Mouse (Mus musculus) layer of hippocampus, postnatal 14 days (tissue): Measurements from ENCODE around the gene Rfc2. TPM values are rescaled to one million over a fixed set of nuclear protein-coding genes. Genes with fewer than 3 reads are reported as not detected.

Experiments used
- DNase-seq, 2 experiments: peaks; one replicate each; pipeline ENCODE4 v3.0.0; 2021 to 2022; ENCODE audit warnings: low spot score in 2 of 2, mixed read lengths in 1 of 2
- total RNA-seq, 2 experiments: library from RNA; stranded (reverse); gene quantifications; 2 replicates each; pipeline ENCODE4 v1.2.3; 2021

Rfc2 gene
- total RNA-seq, 2 experiments from 2014 or later, result 54.9 to 57.7 TPM

DNA sequence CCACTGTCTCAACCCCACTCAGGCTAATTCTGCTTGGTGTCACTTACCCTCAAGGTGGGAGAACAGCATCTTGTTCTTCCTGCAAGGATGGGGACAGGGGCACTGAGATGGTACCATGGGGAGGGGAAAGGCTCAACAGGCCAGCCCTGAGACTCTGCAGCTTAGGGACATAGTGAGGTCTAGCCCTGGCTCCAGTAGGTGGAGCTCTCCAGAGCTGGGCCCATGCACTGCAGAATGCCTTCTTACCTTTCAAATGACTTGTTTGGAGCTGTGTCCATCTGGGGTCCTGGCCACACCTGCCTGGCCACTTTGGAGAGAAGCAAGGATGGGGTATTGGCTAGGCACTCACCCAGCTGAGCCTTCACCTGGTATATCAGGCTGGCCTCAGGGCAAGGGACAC lies 25.1 kb downstream of the Rfc2 start:
- no peak for DNase-seq

DNA sequence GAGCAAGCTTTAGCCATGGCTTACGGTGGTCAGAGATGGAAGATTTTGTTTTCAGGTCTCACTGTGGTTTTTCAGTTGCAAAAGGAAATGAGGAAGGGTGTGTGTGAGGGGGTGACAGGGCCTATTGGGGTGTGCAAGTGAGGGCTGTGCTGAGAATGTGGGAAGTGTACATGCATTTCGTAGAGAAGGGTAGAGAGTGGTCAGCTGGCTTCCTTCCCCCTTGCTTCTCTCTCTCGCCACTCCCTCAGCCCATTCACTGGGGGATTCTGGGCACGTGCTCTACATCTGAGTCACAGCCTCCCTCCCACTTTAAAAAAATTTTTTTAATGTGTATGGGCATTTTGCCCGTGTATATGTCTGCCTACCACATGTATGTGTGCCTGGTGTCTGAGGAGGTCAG lies 26.0 kb downstream of the Rfc2 start:
- DNase-seq, result no peak

DNA sequence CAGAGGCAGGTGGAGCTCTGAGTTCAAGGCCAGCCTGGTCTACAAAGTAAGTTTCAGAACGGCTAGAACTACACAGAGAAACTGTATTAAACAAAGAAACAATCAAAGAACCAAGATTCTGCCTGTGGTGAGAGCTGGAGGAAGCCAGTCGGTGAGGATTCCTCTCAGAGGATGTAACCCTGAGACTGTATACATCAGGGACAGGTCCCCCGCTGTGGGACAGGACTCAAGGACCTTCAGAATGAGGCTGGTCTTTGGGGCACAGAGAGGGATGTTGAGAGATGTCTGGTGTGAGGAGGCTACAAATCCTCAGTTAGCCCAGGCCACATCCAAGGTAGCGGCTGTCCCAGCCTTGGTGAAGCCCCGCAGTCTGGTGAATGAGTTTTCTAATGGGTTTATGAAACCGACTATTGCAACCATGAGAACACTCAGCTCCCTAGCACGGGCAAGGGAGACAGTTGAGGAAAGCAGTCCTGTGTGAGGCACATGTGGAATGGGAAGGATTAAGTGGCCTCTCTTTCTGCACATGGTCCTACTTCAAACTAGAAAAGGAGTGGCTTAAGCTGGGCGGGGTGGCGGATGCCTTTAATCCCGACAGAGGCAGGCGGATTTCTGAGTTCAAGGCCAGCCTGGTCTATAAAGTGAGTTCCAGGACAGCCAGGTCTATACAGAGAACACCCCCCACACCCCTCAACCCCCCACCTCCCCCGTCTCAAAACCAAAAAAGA lies 28.9 kb downstream of the Rfc2 start:
- no peak for DNase-seq

DNA sequence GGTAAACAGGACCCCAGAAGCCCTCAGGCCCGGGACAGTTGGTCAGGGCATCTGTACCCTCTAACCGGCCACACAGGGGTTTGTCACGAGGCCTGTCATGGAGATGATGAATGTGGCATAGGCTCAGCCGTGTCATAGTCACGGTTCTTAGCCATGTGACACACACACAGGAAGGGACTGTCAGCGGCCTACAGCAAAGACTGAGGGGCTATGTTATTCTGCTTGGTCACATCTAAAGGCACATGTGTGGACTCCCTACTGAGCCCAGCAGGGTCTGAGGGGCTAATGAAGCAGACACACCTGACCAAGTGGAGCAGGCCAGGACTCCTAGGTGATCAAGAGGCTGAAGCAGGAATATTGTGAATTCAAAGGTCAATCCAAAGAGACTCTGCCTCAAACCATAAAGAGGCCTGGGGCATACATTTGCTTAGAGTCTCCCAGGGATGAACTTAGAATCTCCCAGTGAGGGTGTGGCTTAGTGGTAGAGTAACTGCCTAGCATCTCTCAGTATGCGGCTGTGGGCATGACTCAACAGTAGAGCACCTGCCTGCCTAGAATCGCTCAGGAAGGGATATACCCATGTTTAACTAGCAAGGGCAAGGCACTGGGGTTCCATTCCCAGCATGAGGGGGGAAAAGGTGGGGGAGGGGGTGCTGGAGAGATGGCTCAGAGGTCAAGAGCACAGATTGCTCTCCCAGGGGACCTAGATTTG lies 30.8 kb downstream of the Rfc2 start:
- no peak for DNase-seq

DNA sequence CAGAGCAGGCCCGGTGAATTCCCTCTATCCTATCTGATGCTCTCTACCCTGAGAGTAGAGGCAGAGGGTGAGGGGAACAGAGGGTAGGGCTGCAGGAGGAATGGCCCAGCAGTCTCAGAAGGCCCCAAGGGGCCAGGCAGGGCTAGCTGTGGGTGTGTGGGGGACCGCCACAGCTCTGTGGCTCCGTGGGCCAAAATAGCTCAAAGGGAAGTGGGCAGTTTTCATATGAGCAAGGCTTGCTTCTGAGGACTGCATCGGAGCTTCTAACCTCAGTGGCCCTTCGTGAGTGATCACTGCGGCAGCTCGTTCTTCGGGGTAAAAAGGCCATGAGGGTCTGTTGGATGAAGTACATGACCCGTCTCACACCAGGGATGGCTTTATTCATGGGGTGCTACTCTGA lies 32.6 kb downstream of the Rfc2 start:
- no peak for DNase-seq

DNA sequence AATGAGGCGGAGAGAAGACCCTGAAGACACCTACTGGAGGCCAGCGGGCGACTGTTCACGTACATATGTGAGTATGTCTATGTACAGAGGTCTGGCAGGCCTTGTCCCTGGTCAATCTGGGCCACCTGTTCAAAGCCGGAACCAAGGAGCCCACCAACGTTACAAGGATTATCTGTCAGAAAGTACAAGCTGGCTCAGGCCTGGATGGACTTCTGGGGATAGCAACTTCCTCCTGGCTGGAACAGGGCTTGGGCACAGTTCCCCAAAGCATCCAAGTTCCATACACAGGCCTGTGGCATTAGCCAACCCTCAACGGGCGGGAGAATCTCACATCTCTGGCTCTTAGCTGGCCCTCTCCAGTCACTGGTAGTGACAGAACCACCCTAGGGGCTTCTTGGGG lies 33.1 kb downstream of the Rfc2 start:
- no peak for DNase-seq

DNA sequence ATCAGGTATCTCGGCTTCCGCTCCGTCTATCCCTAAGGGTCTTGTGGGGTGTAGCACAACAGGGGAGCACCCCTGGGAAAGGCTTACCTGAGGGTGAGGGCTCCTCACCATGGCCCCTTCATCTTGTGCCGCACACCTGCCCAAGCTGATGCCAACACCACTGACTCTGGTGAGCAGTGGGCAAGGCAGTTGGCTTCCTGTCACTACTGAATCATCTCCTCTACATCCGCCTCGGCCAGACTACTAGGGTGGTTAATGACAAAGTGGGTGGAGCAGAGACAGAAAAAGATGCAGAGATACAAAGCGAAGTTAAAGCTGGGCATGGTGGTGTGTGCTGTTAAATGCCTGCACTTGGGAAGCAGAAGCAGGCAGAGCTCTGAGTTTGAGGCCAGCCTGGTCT lies 33.6 kb downstream of the Rfc2 start, which contains the start of gene Lat2:
Gene Lat2 (minus strand): TSS at position 224 of the 400 bp plus-strand sequence.
- DNase-seq, result no peak

DNA sequence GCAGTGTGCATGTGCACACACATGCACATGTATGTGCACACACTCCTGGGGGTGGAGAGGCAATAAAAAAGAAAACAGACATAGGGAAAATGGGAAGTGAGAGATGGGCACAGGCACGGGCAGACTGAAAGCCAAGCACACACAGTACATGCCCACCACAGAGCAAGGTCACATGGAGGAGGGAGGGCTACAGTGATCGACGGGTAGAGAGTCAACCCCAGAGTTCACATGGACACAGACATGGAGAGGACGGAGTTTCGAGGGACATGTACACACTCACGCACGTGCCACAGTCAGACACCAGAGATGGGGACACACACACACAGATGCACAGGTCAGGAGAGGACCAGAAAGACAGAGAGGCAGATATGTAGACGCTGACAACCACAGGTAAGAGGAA lies 34.2 kb downstream of the Rfc2 start:
- no peak for DNase-seq

DNA sequence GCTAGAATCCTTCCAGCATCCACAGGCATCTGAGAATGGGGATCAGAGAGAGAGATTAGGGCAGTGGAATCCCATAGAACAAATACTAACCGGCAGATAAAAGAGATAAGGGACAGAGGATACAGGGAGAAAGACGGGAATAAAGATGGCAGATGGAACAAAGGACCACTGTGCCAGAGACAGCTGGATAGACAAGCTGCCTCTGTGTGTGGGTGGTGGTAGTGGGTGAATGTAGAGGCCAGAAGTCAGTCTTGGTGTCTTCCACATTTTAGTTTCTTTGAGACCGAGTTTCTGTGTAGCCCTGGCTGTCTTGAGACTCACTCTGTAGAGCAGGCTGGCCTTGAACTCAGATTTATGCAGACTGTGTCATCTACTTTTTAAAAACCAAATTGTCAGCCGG lies 34.6 kb downstream of the Rfc2 start:
- peak in 1 of 2 experiments; percentile 41 for DNase-seq

DNA sequence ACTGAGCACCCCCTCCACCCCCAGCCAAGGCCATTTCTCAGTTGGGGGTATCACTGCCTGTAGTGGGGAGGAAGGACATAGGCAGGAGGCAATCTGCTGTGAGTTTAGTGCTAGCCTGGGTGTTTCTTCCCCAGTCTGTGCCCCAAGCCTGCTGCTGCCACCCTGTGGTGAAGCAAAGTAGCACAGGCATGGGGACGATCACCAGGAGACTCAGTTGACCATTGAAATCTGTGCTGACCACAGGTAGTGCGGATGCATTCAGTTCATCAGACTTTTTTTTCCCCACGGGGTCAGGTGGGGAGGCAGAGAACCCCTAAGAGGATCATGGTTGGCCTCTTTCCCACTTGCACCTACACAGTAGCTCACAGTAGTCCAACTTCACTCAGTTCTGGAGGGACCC lies 35.9 kb downstream of the Rfc2 start:
- peak; percentile 60 to 63 for DNase-seq

DNA sequence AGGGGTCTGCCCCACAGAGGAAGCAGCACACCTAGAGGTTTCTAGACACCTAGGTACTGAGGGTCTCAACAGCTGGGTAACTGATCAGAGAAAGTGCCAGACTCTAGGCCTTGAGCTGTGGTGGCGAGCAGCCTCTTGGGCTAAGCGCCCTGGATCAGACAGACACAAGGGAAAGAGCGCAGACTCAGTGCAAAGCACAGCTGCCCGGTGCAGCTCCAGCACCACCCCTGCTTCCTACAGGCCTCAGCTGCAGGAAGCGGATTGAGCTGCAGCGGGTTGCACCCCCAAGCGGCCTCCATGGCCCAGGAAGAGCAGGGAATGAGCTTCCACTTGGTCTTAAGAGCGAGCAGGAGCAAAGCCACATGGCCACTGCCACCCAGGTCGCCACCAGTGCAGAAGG lies 39.3 kb downstream of the Rfc2 start:
- DNase-seq, result no peak

DNA sequence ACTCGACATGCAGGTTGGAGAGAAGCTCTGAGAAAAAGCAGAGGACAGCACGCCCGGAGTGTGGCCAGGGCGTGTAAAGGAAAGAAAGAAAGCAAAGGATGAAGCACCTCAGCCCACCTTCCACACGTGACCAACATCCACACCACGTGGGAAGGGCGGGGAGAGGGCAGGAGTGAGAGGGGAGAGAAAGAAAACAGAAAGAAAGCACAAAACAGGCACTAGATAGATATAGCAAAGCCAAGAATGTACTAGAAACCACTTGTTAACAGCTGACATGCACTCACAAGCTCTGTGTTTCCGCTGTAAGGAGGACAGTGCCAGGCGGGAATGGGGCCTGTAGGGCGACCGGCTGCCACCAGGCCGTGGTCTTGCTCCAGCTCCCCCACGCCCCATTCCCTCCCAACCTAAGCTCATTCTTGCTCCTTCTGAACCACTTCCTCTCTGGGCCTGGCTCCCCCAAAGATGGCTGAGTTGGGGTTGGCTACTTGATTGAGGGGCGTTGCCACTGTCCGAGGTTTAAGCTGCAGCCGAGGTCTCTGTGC lies 40.0 kb downstream of the Rfc2 start:
- DNase-seq, result no peak

DNA sequence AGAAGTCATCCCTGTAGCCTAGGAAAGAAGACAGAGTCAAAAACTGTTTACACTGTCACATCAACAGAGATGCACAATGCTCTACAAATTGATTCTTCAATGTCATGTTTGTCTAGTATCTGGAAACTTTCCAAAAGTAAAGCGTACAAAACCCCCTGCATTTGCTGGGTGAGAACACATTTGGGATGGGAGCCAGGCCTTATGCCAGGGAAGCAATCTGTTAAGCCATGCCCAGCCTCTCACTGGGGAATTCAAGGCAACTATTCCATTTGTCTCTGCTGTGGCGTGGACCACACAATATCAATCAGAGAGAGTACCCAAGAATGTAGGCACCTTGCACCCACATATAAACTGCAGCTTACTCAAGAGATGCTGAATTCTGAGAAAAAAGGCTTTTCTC lies 40.9 kb downstream of the Rfc2 start:
- DNase-seq, result peak; percentile 71 to 90

DNA sequence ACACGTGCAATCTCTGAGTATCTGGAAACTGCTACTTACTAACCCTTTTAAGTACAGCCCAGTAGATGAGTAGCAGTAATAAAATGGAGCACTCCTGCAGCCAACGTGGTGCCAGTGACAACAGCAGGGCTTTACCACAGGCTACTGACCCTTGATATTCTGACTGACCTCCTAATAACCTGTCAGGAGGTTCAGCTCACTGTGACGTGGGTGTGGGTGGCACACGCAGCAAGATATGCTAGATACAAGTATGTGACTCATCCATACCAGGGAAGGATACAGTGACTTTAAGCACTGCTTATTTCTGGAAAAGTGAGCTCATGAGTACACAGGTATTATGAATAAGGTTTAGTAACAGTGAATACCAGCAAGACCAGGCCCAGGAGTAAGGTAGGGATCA lies 48.3 kb downstream of the Rfc2 start:
- no peak for DNase-seq

DNA sequence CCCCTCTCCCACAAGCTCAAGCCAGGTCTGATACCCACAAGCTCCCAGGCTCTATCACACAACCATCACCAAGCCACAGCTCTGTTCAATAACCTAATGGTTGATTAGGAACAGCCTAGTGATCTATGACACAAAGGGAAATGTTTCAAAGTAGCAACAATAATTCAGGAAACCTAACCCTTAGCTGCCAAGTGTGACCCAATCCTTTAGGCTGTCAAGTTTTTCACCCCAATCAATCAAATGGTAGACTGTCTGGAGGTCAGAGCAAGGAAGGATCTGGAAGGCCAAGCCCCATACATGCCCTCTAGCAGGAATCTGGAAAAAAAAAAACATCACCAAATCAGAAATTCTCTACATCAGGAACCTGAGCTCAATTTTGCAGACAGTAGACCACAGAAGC lies 49.7 kb downstream of the Rfc2 start:
- DNase-seq, result no peak

DNA sequence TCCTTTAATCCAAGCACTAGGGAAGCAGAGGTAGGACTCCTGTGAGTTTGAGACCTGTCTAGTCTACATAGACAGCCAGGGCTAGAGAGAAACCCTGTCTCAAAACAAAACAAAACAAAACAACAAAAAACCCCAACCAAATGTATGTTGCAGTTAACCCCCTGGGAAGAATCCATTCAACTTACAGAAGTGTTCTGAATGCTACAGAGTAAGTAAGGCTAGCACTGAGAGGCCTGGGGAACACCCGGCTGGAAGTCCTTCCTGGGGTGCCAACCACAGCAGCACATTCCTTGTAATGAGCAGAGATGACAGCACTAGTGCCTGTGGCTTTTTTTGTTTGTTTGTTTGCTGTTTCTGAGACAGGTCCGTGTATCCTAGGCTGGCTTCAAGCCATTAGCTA lies 51.7 kb downstream of the Rfc2 start:
- no peak for DNase-seq

DNA sequence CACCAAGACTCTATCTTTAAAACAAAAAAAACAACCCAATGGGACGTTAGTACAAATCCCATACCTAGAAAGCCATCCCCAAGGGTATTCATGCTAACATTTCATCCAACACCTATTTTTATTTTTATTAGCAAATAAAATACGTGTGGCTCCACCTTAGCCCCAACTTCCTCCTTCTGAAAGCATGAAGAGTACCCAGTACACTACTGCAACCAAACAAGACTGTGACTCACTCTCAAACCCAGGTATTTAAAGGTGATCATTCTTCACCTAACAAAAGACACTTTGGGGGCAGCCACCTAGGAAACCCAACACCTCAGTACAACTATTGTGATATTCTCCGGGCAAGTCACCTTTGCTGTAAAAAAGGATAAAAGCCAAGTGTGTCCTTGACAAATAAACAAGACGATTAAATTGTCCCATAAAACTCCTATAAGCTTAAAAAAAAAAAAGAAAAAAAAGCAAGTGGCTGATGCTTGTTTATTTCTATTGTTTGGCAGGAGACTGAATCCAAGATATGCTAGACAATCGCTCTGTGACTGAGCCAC lies 56.7 kb downstream of the Rfc2 start:
- no peak for DNase-seq

DNA sequence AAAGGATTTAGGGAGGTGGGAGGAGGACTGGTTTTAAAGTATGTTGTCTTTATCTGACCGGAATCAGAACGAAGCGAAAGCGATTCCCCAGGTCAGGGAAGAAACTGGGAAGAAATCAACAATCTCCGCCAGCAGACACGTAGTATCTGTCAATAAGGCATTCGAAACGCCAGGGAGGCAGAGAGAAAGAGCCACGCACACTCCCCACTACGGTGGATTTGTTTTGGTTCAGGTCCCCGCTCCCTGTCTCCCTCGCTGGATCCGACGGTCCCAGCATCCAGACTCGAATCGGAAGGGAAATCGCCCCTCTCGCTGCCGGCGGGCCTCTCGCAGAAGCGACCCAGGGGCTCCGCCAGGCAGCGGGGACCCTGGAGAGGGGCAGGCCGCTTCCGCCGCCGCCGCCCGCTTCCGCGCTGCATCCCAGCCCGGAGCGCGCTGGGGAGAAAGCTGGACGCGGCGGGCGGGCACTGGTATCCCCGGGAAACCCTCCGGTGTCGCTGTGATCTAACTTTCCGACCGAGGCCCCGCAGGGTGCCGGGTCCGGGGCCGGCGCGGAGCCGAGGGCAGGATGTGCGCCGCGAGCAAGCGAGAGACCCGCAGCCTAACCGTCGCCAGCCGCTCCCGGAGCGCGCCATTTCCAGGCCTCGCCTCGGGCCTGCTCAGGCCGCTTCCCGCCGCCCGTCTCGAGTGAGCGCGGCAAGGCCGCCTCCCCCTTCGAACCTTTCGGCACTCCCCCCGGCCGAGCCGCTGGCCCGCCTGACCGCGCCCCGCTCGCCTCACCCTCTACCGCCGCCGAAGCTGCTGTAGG lies 57.5 kb downstream of the Rfc2 start:
- no peak for DNase-seq

DNA sequence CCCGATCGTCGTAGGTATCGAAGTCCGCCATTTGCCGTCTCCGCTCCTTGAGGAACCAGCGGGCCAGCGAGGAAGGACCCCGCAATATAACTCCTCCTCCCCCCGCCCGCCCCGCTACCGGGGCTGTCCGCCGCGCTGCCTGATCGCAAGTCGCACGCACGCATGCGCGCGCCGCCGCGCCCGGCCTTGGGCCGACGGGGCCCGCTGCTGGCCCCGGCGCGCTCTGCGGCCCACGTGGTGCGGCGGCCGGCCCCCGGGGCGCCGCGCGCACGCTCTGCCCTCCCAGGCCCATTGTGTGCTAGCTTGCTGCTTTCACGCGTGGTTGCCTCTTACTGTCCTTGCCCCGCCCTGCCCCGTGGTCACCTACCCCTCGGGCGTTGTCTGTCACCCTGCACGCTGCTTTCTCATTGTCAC lies 58.1 kb downstream of the Rfc2 start, which contains the start of gene Eif4h:
Gene Eif4h (minus strand): TSS at position 222 of the 414 bp plus-strand sequence.
- peak; percentile 96 to 97 for DNase-seq

DNA sequence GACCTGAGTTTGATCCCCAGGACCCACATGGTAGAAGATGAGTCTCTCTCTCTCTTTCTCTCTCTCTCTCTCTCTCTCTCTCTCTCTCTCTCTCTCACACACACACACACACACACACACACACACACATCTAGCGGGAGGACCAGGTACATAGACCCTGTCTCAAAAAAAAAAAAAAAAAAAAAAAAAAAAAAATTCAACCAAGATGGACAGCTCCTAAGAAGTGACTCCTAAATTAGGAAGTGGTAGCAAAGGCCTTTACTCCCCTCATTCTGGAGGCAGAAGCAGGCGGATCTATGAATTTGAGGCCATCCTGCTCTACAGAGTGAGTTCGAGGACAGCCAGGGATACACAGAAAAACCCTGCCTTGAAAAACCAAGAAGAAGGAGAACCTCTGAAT lies 59.2 kb downstream of the Rfc2 start:
- DNase-seq, result no peak

DNA sequence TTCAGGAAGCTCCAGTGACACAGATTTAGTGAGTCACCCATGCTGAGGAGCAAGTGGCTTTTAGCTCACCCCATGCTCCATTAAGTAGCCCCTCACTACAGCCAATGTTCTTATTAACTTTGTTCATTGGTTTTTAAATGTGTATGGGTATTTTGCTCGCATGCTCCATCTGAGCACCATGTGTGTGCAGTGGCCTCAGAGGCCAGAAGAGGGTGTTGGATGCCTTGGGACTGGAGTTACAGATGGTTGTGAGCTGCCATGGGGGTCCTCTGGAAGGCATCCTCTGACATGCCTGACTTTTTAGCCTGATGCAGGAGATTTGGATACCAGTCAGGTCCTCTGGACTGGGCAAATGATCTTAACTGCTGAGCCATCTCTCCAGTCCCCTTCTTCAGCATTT lies 63.0 kb downstream of the Rfc2 start:
- no peak for DNase-seq
